Mouse (Mus musculus) C2C12 (cell line): Measurements from ENCODE around the gene Trmt2a.

Experiments used
- CEBPB ChIP-seq: IDR thresholded peaks from one replicate; pipeline ENCODE4 v1.6.1; 2011; ENCODE audit warnings: low read depth, mild to moderate bottlenecking, control low read depth, moderate library complexity
- CTCF ChIP-seq: IDR thresholded peaks from one replicate; pipeline ENCODE4 v1.5.1; 2011; ENCODE audit not compliant: control insufficient read depth, insufficient read depth, insufficient read length
- FOSL1 ChIP-seq: IDR thresholded peaks from one replicate; pipeline ENCODE4 v1.8.0; 2011; ENCODE audit warnings: mild to moderate bottlenecking, low read length; ENCODE audit not compliant: poor library complexity, insufficient read depth, severe bottlenecking
- MAX ChIP-seq: IDR thresholded peaks from one replicate; pipeline ENCODE4 v1.6.1; 2011; ENCODE audit warnings: mild to moderate bottlenecking, control low read depth
- MYOD1 ChIP-seq: IDR thresholded peaks from one replicate; pipeline ENCODE4 v1.6.1; 2011; ENCODE audit warnings: low read depth; ENCODE audit not compliant: control insufficient read depth, insufficient read length
- MYOG ChIP-seq: IDR thresholded peaks from one replicate; pipeline ENCODE4 v1.6.1; 2011; ENCODE audit not compliant: control insufficient read depth, insufficient read length; ENCODE audit errors: extremely low read depth
- USF1 ChIP-seq: IDR thresholded peaks from one replicate; pipeline ENCODE4 v1.6.1; 2011; ENCODE audit warnings: low read depth, mild to moderate bottlenecking, control low read depth, moderate library complexity

- TF ChIP-seq CTCF (no peak), USF1 (no peak), MYOD1 (no peak), MYOG (no peak), MAX (no peak), CEBPB (no peak), FOSL1 (no peak)
Observed at GRCm38 (mm10) chr16:18253866-18254265, 5.4 kb downstream of the Trmt2a start.
